ENCODE assay signal across 13 mouse cellular contexts in genomic region chr10:18742086-18742485, GRCm38 (mm10). TPM values are rescaled to one million over a fixed set of nuclear protein-coding genes. Genes with fewer than 3 reads are reported as not detected.
A peak's percentile ranks its signal among the peaks of the same experiment; 100 is the strongest.
DNase-seq lines count a peak whose midpoint lies in the region; ATAC-seq and TF ChIP-seq lines count a peak whose summit lies in the region.
"Had no signal": no experiment of that assay in that cellular context is flagged by ENCODE, and none has a peak within 500 bp of the region (broad histone marks: within the 10 kb centered on the region; RNA-seq: fewer than 3 reads in every experiment).

No protein-coding gene starts in this region.

- H3K9ac ChIP-seq in kidney, postnatal 0 days (ENCODE audit: low read depth, low read length): no peak overlapping the region
- H3K9ac ChIP-seq in hindbrain, embryonic 13.5 days: peak overlapping the region; percentile 85
- H3K9ac ChIP-seq in neural tube, embryonic 13.5 days: peak overlapping the region; percentile 79

- H3K9me3 ChIP-seq in kidney, postnatal 0 days (replicated peaks; ENCODE audit: low read length): no peaks in the 10 kb centered on the region
- H3K9me3 ChIP-seq in hindbrain, embryonic 13.5 days: no peaks in the 10 kb centered on the region
- H3K9me3 ChIP-seq in neural tube, embryonic 13.5 days: no peaks in the 10 kb centered on the region

- no peaks in the 10 kb centered on the region for H3K27me3 ChIP-seq in kidney, postnatal 0 days (ENCODE audit: insufficient read depth, low read length)
- H3K27me3 ChIP-seq in hindbrain, embryonic 13.5 days: no peaks in the 10 kb centered on the region; the same call in 1 of the 2 replicates
- no peaks in the 10 kb centered on the region; the same call in 1 of the 2 replicates for H3K27me3 ChIP-seq in neural tube, embryonic 13.5 days

- no peak overlapping the region for H3K27ac ChIP-seq in kidney, postnatal 0 days
- peak overlapping the region; percentile 95 for H3K27ac ChIP-seq in hindbrain, embryonic 13.5 days
- H3K27ac ChIP-seq in neural tube, embryonic 13.5 days (replicated peaks): peak overlapping the region; percentile 93

- no peak for ATAC-seq in kidney, postnatal 0 days (replicated peaks; ENCODE audit: low FRiP score, low read depth)
- ATAC-seq in hindbrain, embryonic 13.5 days (ENCODE audit: low FRiP score): no peak
- 0 out of 2 replicates have a peak, but pooled peaks have one; percentile 19 for ATAC-seq in neural tube, embryonic 13.5 days (ENCODE audit: low read depth)

- no peaks in the 10 kb centered on the region for H3K36me3 ChIP-seq in kidney, postnatal 0 days (ENCODE audit: insufficient read depth, low read length)
- 0 out of 2 replicates have a peak, but pooled peaks cover 4% of the 10 kb centered on the region for H3K36me3 ChIP-seq in hindbrain, embryonic 13.5 days
- no peaks in the 10 kb centered on the region for H3K36me3 ChIP-seq in neural tube, embryonic 13.5 days

- TF ChIP-seq CTCF in kidney, postnatal 0 days (IDR thresholded peaks at IDR 0.05; ENCODE audit: low read depth): no peak

- no peak overlapping the region for H3K4me3 ChIP-seq in kidney, postnatal 0 days (replicated peaks; ENCODE audit: low read depth, low read length)
- H3K4me3 ChIP-seq in hindbrain, embryonic 13.5 days: peak overlapping the region; percentile 61
- H3K4me3 ChIP-seq in neural tube, embryonic 13.5 days: peak overlapping the region; percentile 67

- peak; percentile 20 to 37 for DNase-seq in cerebellum, adult 18-20 months
- DNase-seq in cerebellum, adult 11-12 months: no peak
- peak; percentile 6 for DNase-seq in kidney, postnatal 0 days (ENCODE audit: low spot score)
- DNase-seq in kidney, adult 18-20 months: no peak
- no peak for DNase-seq in gastrocnemius, adult 8-10 months (ENCODE audit: low spot score in 2 of 2)
- DNase-seq in left cerebral cortex, adult 8-10 months (ENCODE audit: low spot score in 2 of 2): no peak
- DNase-seq: adrenal gland, adult 2 months; gastrocnemius, postnatal 14 days had no signal

- H3K4me2 ChIP-seq in kidney, postnatal 0 days (ENCODE audit: low read length): peak overlapping the region; percentile 83; the same call in 1 of the 2 replicates
- peak overlapping the region; percentile 71 for H3K4me2 ChIP-seq in hindbrain, embryonic 13.5 days
- H3K4me2 ChIP-seq in neural tube, embryonic 13.5 days: peak overlapping the region; percentile 80

- H3K4me1 ChIP-seq in kidney, postnatal 0 days (replicated peaks; ENCODE audit: insufficient read depth, low read length): no peaks in the 10 kb centered on the region
- peaks cover 20% of the 10 kb centered on the region for H3K4me1 ChIP-seq in hindbrain, embryonic 13.5 days (replicated peaks)
- H3K4me1 ChIP-seq in neural tube, embryonic 13.5 days (replicated peaks): peaks cover 21% of the 10 kb centered on the region

- 35% methylated on average over 6 of the region's 6 CpGs for WGBS in kidney, postnatal 0 days
- WGBS in hindbrain, embryonic 13.5 days: 40% methylated on average over 6 of the region's 6 CpGs
- WGBS in neural tube, embryonic 13.5 days: 36% methylated on average over 6 of the region's 6 CpGs

RNA-seq across cellular contexts. Expression of gene Arfgef3, which starts 1.7 kb away (rescaled TPM):
- 1.1 and 1.2 TPM in 2 replicates for polyA plus RNA-seq in kidney, postnatal 0 days (2015; fragmentation: Nextera tagmentation; extraction: Ambion mirVana)
- polyA plus RNA-seq in hindbrain, embryonic 13.5 days (2015; fragmentation: Nextera tagmentation; extraction: Ambion mirVana): 4.6 and 5.1 TPM in 2 replicates
- polyA plus RNA-seq in neural tube, embryonic 13.5 days (2015; fragmentation: Nextera tagmentation; extraction: Ambion mirVana): 6.5 and 6.6 TPM in 2 replicates
- total RNA-seq in gastrocnemius, adult 8-10 months (2022): under 1 TPM; 0.10 to 0.31 (median 0.13) TPM
- 100 to 1,000 TPM in 1 of 4 experiments, 10 to 100 TPM in 3; 80.7 to 102 (median 88.5) TPM for total RNA-seq in left cerebral cortex, adult 8-10 months (2022)
- total RNA-seq: MEL had no signal

RNA-seq across cellular contexts. Expression of gene Gm4922, which starts 44.5 kb away (rescaled TPM):
- polyA plus RNA-seq in kidney, postnatal 0 days (2015; fragmentation: Nextera tagmentation; extraction: Ambion mirVana): not detected in 2 replicates
- polyA plus RNA-seq in hindbrain, embryonic 13.5 days (2015; fragmentation: Nextera tagmentation; extraction: Ambion mirVana): 0.47 and 0.49 TPM in 2 replicates
- polyA plus RNA-seq in neural tube, embryonic 13.5 days (2015; fragmentation: Nextera tagmentation; extraction: Ambion mirVana): 0.15 and 0.42 TPM in 2 replicates
- total RNA-seq in gastrocnemius, adult 8-10 months (2022): not detected
- not detected for total RNA-seq in left cerebral cortex, adult 8-10 months (2022)
- total RNA-seq: adrenal gland, adult 2 months; gastrocnemius, postnatal 14 days; heart, postnatal 25 days; left cerebral cortex, adult 18-20 months; MEL had no signal
- polyA plus RNA-seq: adrenal gland, adult 2 months had no signal

Comparison
In these comparisons a context has a peak if more than half of its experiments do, and no peak if none do; other contexts are left out.
1. DNase-seq: peak in cerebellum, adult 18-20 months (2 of 2) and kidney, postnatal 0 days (single experiment); none in cerebellum, adult 11-12 months (single experiment), kidney, adult 18-20 months (single experiment), gastrocnemius, adult 8-10 months (0 of 2) and left cerebral cortex, adult 8-10 months (0 of 2).
2. Peak in every context shown above with its lines, with median percentiles within 50 percentile points of each other: H3K4me2 ChIP-seq.